Mouse (Mus musculus) liver, postnatal 0 days (tissue): ENCODE data around the gene Rab10. TPM values are rescaled to one million over a fixed set of nuclear protein-coding genes. Genes with fewer than 3 reads are reported as not detected.

Source experiments
- ATAC-seq: fragments of 200-750 bp; cut with Nextera tagmentation; 2 replicates; pipeline ENCODE4 v1.8.0; 2017; ENCODE audit warnings: mild to moderate bottlenecking, moderate library complexity
- DNase-seq: peaks from one replicate; pipeline ENCODE4 v3.0.0-alpha.2; 2016
- H3K27ac ChIP-seq: fragments of 300-500 bp; sonication (generic); 2 replicates; pipeline ENCODE4 v1.5.1; 2014; ENCODE audit warnings: antibody characterized with exemption, moderate library complexity, mild to moderate bottlenecking, low read depth
- H3K27me3 ChIP-seq: fragments of 300-500 bp; sonication (generic); 2 replicates; pipeline ENCODE4 v1.6.1; 2014; ENCODE audit warnings: low read length, control low read depth, mixed read lengths; ENCODE audit not compliant: insufficient read depth
- H3K36me3 ChIP-seq: fragments of 300-500 bp; sonication (generic); replicated peaks from 2 replicates; pipeline ENCODE4 v1.6.1; 2014; ENCODE audit warnings: mild to moderate bottlenecking, control low read depth, low read length, moderate library complexity, mixed read lengths; ENCODE audit not compliant: insufficient read depth
- H3K4me1 ChIP-seq: fragments of 300-500 bp; sonication (generic); 2 replicates; pipeline ENCODE4 v1.6.1; 2014; ENCODE audit warnings: antibody characterized with exemption, mild to moderate bottlenecking, control low read depth; ENCODE audit not compliant: insufficient read depth
- H3K4me2 ChIP-seq: fragments of 300-500 bp; sonication (generic); 2 replicates; pipeline ENCODE4 v1.6.1; 2014; ENCODE audit warnings: low read depth, mild to moderate bottlenecking, low read length, moderate library complexity, mixed read lengths
- H3K4me3 ChIP-seq: fragments of 300-500 bp; sonication (generic); 2 replicates; pipeline ENCODE4 v1.5.1; 2014; ENCODE audit warnings: low read depth, low read length
- H3K9ac ChIP-seq: fragments of 300-500 bp; sonication (generic); replicated peaks from 2 replicates; pipeline ENCODE4 v1.6.1; 2014; ENCODE audit warnings: mild to moderate bottlenecking, moderate library complexity
- H3K9me3 ChIP-seq: fragments of 300-500 bp; sonication (generic); 2 replicates; pipeline ENCODE4 v1.6.1; 2016; ENCODE audit warnings: mild to moderate bottlenecking, control low read depth, low read length, mixed read lengths
- CTCF ChIP-seq: sonication (generic); IDR thresholded peaks from 2 replicates; pipeline ENCODE4 v1.5.1; 2016; ENCODE audit warnings: antibody characterized with exemption, low read depth
- EP300 ChIP-seq: IDR thresholded peaks from 2 replicates; pipeline ENCODE4 v1.6.1; 2016; ENCODE audit warnings: antibody characterized with exemption, low read depth, mild to moderate bottlenecking
- WGBS: fragments of 180-500 bp; shearing (Covaris S2); extraction: QIAGEN DNeasy Blood & Tissue Kit; methylation state at CpG from one replicate; pipeline ENCODE4 v1.1.7; 2014; ENCODE audit not compliant: insufficient replicate concordance; 5-methylcytosine and 5-hydroxymethylcytosine counted together
- polyA plus RNA-seq: library from polyadenylated mRNA; unstranded; fragments of >200 nt; fragmentation: Nextera tagmentation; extraction: Ambion mirVana; gene quantifications from 2 replicates; pipeline ENCODE4 v1.2.1, GENCODE M21; 2015

Gene Rab10
- polyA plus RNA-seq, 1 experiment from 2014 or later: 31.6 TPM

DNA sequence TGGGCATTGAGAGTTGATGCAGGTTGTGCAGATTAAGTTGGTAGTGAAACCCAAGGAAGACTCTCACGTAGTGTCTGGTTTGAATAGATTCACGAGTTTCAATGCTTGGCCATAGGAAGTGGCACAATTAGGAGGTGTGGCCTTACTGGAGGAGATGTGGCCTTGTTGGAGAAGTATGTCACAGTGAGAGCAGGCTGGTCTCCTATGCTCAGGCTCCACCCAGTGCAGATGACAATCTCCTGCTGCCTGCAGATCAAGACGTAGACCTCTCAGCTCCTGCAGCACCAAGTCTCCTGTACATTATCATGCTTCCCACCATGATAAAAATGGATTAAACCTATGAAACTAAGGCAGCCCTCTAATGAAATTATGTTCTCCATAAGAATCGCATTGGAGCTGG lies 18.7 kb downstream of the Rab10 start:
- no peak overlapping the region for H3K9ac ChIP-seq
- ATAC-seq (peak; percentile 48), DNase-seq (peak; percentile 31)
- H3K36me3 ChIP-seq: peaks cover 3% of the 10 kb centered on the region; the same call in 1 of the 2 replicates
- H3K27me3 ChIP-seq: no peaks in the 10 kb centered on the region
- peak overlapping the region; percentile 29; the same call in 1 of the 2 replicates for H3K4me2 ChIP-seq
- no peak for TF ChIP-seq EP300
- no peak for TF ChIP-seq CTCF
- H3K27ac ChIP-seq: no peak overlapping the region
- H3K4me3 ChIP-seq: no peak overlapping the region
- H3K4me1 ChIP-seq: peaks cover 31% of the 10 kb centered on the region
- H3K9me3 ChIP-seq: no peaks in the 10 kb centered on the region
- 56% methylated on average over 4 of the region's 4 CpGs for WGBS

GRCm38 (mm10) chr12:3288440-3288839 lies 21.3 kb downstream of the Rab10 start:
- Histone ChIP-seq H3K27ac (0 out of 2 replicates have a peak overlapping the region, but pooled peaks have one; percentile 29), H3K36me3 (peaks cover 3% of the 10 kb centered on the region; the same call in 1 of the 2 replicates), H3K9ac (0 out of 2 replicates have a peak overlapping the region, but pooled peaks have one; percentile 26), H3K4me2 (peak overlapping the region; percentile 42), H3K27me3 (no peaks in the 10 kb centered on the region), H3K9me3 (no peaks in the 10 kb centered on the region), H3K4me3 (no peak overlapping the region), H3K4me1 (peaks cover 43% of the 10 kb centered on the region)
- TF ChIP-seq EP300: no peak
- TF ChIP-seq CTCF: no peak
- no peak for DNase-seq
- 84% methylated on average over 1 of the region's 1 CpGs for WGBS
- ATAC-seq: no peak

- Histone ChIP-seq H3K36me3 (peaks cover 3% of the 10 kb centered on the region; the same call in 1 of the 2 replicates), H3K9ac (no peak overlapping the region), H3K27me3 (no peaks in the 10 kb centered on the region), H3K4me2 (peak overlapping the region; percentile 20; the same call in 1 of the 2 replicates), H3K9me3 (no peaks in the 10 kb centered on the region), H3K4me3 (no peak overlapping the region), H3K4me1 (peaks cover 44% of the 10 kb centered on the region), H3K27ac (peak overlapping the region; percentile 83)
- TF ChIP-seq CTCF (no peak), EP300 (no peak)
- 32% methylated on average over 1 of the region's 1 CpGs for WGBS
- DNase-seq (no peak), ATAC-seq (peak; percentile 49)
Observed at GRCm38 (mm10) chr12:3285919-3286318, 23.9 kb downstream of the Rab10 start.

GRCm38 (mm10) chr12:3285377-3285776 lies 24.4 kb downstream of the Rab10 start:
- Histone ChIP-seq H3K4me1 (peaks cover 40% of the 10 kb centered on the region), H3K36me3 (no peaks in the 10 kb centered on the region; the same call in 1 of the 2 replicates), H3K27ac (peak overlapping the region; percentile 80), H3K27me3 (no peaks in the 10 kb centered on the region), H3K4me3 (no peak overlapping the region), H3K9me3 (no peaks in the 10 kb centered on the region), H3K9ac (0 out of 2 replicates have a peak overlapping the region, but pooled peaks have one; percentile 2), H3K4me2 (peak overlapping the region; percentile 57)
- TF ChIP-seq CTCF: no peak
- TF ChIP-seq EP300: peak; percentile 99
- peak; percentile 85 for ATAC-seq
- WGBS: 50% methylated on average over 6 of the region's 6 CpGs
- DNase-seq: peak; percentile 38

DNA sequence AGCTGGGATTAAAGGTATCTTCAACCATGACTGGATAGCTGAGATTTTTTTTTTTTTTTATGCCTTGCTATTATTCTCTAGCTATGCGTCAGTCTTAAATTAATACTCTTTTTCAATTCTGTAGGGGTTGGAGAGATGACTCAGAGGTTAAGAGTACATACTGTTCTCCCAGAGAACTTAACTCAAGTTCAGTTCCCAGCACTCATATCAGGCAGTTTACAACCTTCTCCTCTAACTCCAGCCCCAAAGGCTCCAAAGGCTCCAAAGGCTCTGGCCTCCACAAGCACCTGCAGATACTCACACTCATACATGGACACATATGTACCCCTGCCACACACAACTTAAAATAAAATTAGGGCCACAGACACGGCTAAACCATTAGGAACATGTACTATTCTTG lies 25.3 kb downstream of the Rab10 start:
- no peaks in the 10 kb centered on the region for H3K27me3 ChIP-seq
- H3K4me2 ChIP-seq: peak overlapping the region; percentile 57; the same call in 1 of the 2 replicates
- no peaks in the 10 kb centered on the region for H3K9me3 ChIP-seq
- 69% methylated on average over 2 of the region's 2 CpGs for WGBS
- peak overlapping the region; percentile 80 for H3K27ac ChIP-seq
- no peak overlapping the region for H3K4me3 ChIP-seq
- TF ChIP-seq EP300 (no peak), CTCF (no peak)
- 0 out of 2 replicates have a peak, but pooled peaks cover 3% of the 10 kb centered on the region for H3K36me3 ChIP-seq
- DNase-seq (no peak), ATAC-seq (0 out of 2 replicates have a peak, but pooled peaks have one; percentile 9)
- peaks cover 40% of the 10 kb centered on the region for H3K4me1 ChIP-seq
- H3K9ac ChIP-seq: 0 out of 2 replicates have a peak overlapping the region, but pooled peaks have one; percentile 3

DNA sequence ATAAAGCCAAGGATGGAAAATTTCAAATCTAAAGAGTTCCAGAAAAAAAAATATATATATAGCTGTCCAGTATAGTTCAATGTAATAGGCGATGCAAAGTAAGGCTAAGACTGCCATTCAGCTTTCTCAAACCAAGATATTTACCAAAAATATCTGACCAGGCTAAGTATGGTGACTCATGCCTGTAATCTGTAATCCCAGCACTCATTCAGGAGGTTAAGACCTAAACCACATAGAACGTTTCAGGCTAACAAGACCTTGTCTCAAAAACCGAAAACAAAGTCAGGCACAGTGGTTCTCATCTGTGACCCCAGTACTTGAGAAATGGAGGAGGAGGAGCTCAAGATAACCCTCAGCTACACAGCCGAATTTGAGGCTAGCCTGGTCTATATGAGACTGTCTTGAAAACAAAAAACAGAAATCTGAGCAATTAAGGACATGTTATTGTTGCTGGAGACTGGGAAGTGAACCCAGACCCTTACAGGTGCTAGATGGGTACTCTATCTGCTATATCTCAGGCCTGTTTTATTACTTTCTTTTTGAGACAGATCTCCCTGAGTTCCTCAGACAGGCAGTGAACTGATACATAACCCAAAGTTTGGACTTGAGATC lies 25.8 kb downstream of the Rab10 start:
- 0 out of 2 replicates have a peak overlapping the region, but pooled peaks have one; percentile 3 for H3K9ac ChIP-seq
- WGBS: 50% methylated on average over 4 of the region's 4 CpGs
- H3K4me1 ChIP-seq: peaks cover 40% of the 10 kb centered on the region

More for the DNA sequence above, 25.8 kb downstream of the Rab10 start:
- Histone ChIP-seq H3K36me3 (0 out of 2 replicates have a peak, but pooled peaks cover 3% of the 10 kb centered on the region), H3K4me3 (no peak overlapping the region), H3K4me2 (0 out of 2 replicates have a peak overlapping the region, but pooled peaks have one; percentile 3), H3K27ac (peak overlapping the region; percentile 80), H3K9me3 (no peaks in the 10 kb centered on the region), H3K27me3 (no peaks in the 10 kb centered on the region)
- ATAC-seq (peak; percentile 35), DNase-seq (no peak)
- TF ChIP-seq EP300: peak; percentile 60; the same call in 1 of the 2 replicates
- TF ChIP-seq CTCF: no peak
